Mouse (Mus musculus) heart, embryonic 14.5 days (tissue): ENCODE data around the gene Fam217b. TPM values are rescaled to one million over a fixed set of nuclear protein-coding genes. Genes with fewer than 3 reads are reported as not detected.

Experiments used
- ATAC-seq: fragments of 200-750 bp; cut with Nextera tagmentation; 2 replicates; pipeline ENCODE4 v1.8.0; 2017; ENCODE audit warnings: low read depth, moderate TSS enrichment; ENCODE audit not compliant: insufficient number of reproducible peaks, insufficient read depth, low FRiP score
- H3K27ac ChIP-seq, 2 experiments: fragments of 200-500 bp in 1 of 2; fragments of 300-500 bp in 1 of 2; sonication (generic) in 1 of 2; replicated peaks in 1 of 2; 2 replicates each; pipeline ENCODE4 v1.5.1; 2012 to 2014; ENCODE audit warnings: low read depth in 2 of 2, low read length in 2 of 2, control low read depth in 1 of 2, mild to moderate bottlenecking in 1 of 2, mixed read lengths in 1 of 2; ENCODE audit not compliant: control insufficient read depth in 1 of 2, insufficient read depth in 1 of 2
- H3K27me3 ChIP-seq: fragments of 300-500 bp; sonication (generic); 2 replicates; pipeline ENCODE4 v1.6.1; 2014; ENCODE audit warnings: mild to moderate bottlenecking, low read length, control low read depth; ENCODE audit not compliant: control insufficient read depth, insufficient read depth
- H3K36me3 ChIP-seq: fragments of 300-500 bp; sonication (generic); 2 replicates; pipeline ENCODE4 v1.6.1; 2014; ENCODE audit warnings: mild to moderate bottlenecking, control low read depth, low read length, mixed read lengths; ENCODE audit not compliant: control insufficient read depth, insufficient read depth
- H3K4me1 ChIP-seq, 2 experiments: fragments of 200-500 bp in 1 of 2; fragments of 300-500 bp in 1 of 2; sonication (generic) in 1 of 2; 2 replicates each; pipeline ENCODE4 v1.6.1; 2012 to 2014; ENCODE audit warnings: low read length in 2 of 2, control low read depth in 1 of 2, mixed read lengths in 1 of 2; ENCODE audit not compliant: control insufficient read depth in 2 of 2, insufficient read depth in 2 of 2
- H3K4me2 ChIP-seq: fragments of 300-500 bp; sonication (generic); 2 replicates; pipeline ENCODE4 v1.6.1; 2014; ENCODE audit warnings: mild to moderate bottlenecking, low read length
- H3K4me3 ChIP-seq, 2 experiments: fragments of 200-500 bp in 1 of 2; fragments of 300-500 bp in 1 of 2; sonication (generic) in 1 of 2; 2 replicates each; pipeline ENCODE4 v1.5.1; 2012 to 2014; ENCODE audit warnings: low read length in 2 of 2, mild to moderate bottlenecking in 2 of 2, control low read depth in 1 of 2, low read depth in 1 of 2, moderate library complexity in 1 of 2; ENCODE audit not compliant: control insufficient read depth in 1 of 2, insufficient read depth in 1 of 2
- H3K9ac ChIP-seq: fragments of 300-500 bp; sonication (generic); 2 replicates; pipeline ENCODE4 v1.6.1; 2014; ENCODE audit warnings: mild to moderate bottlenecking, low read length
- H3K9me3 ChIP-seq: fragments of 300-500 bp; sonication (generic); 2 replicates; pipeline ENCODE4 v1.6.1; 2016; ENCODE audit warnings: low read length, control low read depth; ENCODE audit not compliant: control insufficient read depth
- WGBS: fragments of 180-500 bp; shearing (Covaris S2); extraction: QIAGEN DNeasy Blood & Tissue Kit; methylation state at CpG from one replicate; pipeline ENCODE4 v1.1.7; 2014; 5-methylcytosine and 5-hydroxymethylcytosine counted together
- polyA plus RNA-seq: library from polyadenylated mRNA; unstranded; fragments of >200 nt; fragmentation: Nextera tagmentation; extraction: Ambion mirVana; gene quantifications from 2 replicates; pipeline ENCODE4 v1.2.1, GENCODE M21; 2014

The Fam217b gene
- polyA plus RNA-seq, 1 experiment from 2014 or later: 7.3 TPM

- Histone ChIP-seq H3K9ac (no peak overlapping the region), H3K27me3 (no peaks in the 10 kb centered on the region), H3K27ac (no peak overlapping the region), H3K4me1 (no peaks in the 10 kb centered on the region; a peak in 1 of 4 replicates), H3K4me2 (no peak overlapping the region), H3K9me3 (no peaks in the 10 kb centered on the region), H3K36me3 (no peaks in the 10 kb centered on the region), H3K4me3 (no peak overlapping the region)
- 54% methylated on average over 5 of the region's 5 CpGs for WGBS
- ATAC-seq: no peak; the same call in 1 of the 2 replicates
Observed at GRCm38 (mm10) chr2:178460353-178460752, 46.0 kb downstream of the Fam217b start.

- no peaks in the 10 kb centered on the region for H3K9me3 ChIP-seq
Observed at GRCm38 (mm10) chr2:178471546-178472480, 57.5 kb downstream of the Fam217b start.

GRCm38 (mm10) chr2:178473916-178474315 is 59.6 kb downstream of the Fam217b start:
- Histone ChIP-seq H3K9me3 (no peaks in the 10 kb centered on the region), H3K36me3 (no peaks in the 10 kb centered on the region), H3K4me3 (no peak overlapping the region), H3K27ac (no peak overlapping the region), H3K9ac (no peak overlapping the region), H3K4me1 (no peaks in the 10 kb centered on the region), H3K4me2 (no peak overlapping the region), H3K27me3 (no peaks in the 10 kb centered on the region)
- 86% methylated on average over 10 of the region's 10 CpGs for WGBS
- ATAC-seq: no peak

More at GRCm38 (mm10) chr2:178471546-178472480, 57.5 kb downstream of the Fam217b start:
- H3K27me3 ChIP-seq: no peaks in the 10 kb centered on the region
- no peak overlapping the region for H3K9ac ChIP-seq
- H3K4me3 ChIP-seq: no peak overlapping the region
- ATAC-seq: no peak
- H3K36me3 ChIP-seq: no peaks in the 10 kb centered on the region
- 65% methylated on average over 17 of the region's 17 CpGs for WGBS
- H3K27ac ChIP-seq: no peak overlapping the region
- no peaks in the 10 kb centered on the region for H3K4me1 ChIP-seq
- no peak overlapping the region for H3K4me2 ChIP-seq

Other genes starting within 250 kb of the Fam217b start
- gene Sycp2, start 6.8 kb upstream of the Fam217b start, polyA plus RNA-seq: 0.24 and 0.46 TPM in 2 replicates
- 22.0 and 23.8 TPM in 2 replicates for gene Ppp1r3d, start 52 bp upstream of the Fam217b start, polyA plus RNA-seq
- not detected in 2 replicates for gene Cdh26, start 16.0 kb downstream of the Fam217b start, polyA plus RNA-seq